Mouse (Mus musculus): ENCODE measurements at regions not wholly inside any gene's neighbourhood (a gene's known extent, or its start where the extent isn't known, plus 50 kb on each side); places are given as distances from the start of the nearest gene placed in this dataset.

- no peak for ATAC-seq (replicated peaks; ENCODE audit: poor library complexity)
Measured at GRCm38 (mm10) chr9:101807249-101807648, 54.4 kb upstream of the 9630041A04Rik start.

DNA sequence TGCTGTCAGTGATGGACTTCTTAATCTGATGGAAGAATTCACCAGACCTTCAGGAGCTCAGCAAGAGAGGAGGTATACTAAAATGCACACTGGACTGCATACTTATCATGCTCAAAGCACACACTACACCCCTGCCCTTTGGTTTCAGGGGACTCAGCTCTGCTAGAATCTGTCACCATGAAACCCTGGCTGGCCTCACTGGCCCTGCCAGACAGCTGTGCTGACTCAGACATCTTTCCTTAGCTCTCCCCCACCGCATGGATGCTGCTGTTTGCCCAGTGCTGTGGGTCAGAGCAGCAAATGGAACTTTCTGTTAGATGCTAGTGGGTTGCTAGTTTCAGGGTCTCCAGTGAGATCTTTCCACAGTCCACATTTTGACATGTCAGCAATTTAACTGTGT, 64.9 kb upstream of the 9630041A04Rik start:
- no peak for ATAC-seq (replicated peaks; ENCODE audit: poor library complexity)

DNA sequence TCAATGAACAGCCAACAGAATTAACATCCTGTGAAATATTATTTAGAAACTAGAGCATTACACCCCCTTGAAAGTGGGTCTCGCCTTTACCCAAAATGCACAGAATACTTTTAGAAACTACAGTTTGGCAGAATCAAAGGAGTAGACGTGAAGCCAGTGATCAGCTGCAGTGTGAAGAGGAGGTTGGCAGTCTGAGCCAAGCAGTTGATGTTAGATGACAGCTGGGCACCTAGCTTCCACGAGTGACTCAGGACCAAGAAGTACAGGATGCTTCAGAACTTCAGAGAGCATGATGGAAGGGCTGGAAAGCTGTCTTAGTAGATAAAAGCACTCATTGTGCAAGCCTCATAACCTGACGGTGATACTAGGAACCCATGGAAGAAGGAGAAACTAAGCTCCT, 65.6 kb upstream of the 9630041A04Rik start:
- no peak for ATAC-seq (replicated peaks; ENCODE audit: poor library complexity)

- ATAC-seq (replicated peaks; ENCODE audit: poor library complexity): no peak
Measured at GRCm38 (mm10) chr9:101795436-101795835, 66.2 kb upstream of the 9630041A04Rik start.

DNA sequence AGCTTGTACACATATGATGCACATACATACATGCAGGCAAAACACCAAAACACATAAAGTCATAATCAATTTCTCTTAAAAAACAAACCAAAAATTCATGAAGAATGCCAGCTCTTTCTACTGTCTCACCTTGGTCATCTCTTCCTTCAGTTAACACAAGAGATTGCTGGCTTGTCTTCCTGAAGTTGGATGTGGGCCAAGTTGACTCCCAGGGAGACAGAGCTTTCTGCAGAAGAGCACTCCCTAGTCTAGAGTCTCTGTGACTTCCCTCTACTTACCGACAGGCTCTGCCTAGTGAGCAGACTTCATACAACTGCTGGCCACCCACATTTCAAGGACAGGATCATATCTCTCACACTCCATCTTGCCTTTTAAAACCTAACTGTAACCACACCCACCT, 70.7 kb upstream of the 9630041A04Rik start:
- ATAC-seq (replicated peaks; ENCODE audit: poor library complexity): no peak

- no peak for ATAC-seq (replicated peaks; ENCODE audit: poor library complexity)
Measured at GRCm38 (mm10) chr9:101740949-101741605, 120.6 kb upstream of the 9630041A04Rik start.

- ATAC-seq (replicated peaks; ENCODE audit: poor library complexity): no peak
Measured at GRCm38 (mm10) chr9:101739322-101739721, 122.3 kb upstream of the 9630041A04Rik start.

GRCm38 (mm10) chr9:101734271-101734670, 127.4 kb upstream of the 9630041A04Rik start:
- no peak for ATAC-seq (replicated peaks; ENCODE audit: poor library complexity)

DNA sequence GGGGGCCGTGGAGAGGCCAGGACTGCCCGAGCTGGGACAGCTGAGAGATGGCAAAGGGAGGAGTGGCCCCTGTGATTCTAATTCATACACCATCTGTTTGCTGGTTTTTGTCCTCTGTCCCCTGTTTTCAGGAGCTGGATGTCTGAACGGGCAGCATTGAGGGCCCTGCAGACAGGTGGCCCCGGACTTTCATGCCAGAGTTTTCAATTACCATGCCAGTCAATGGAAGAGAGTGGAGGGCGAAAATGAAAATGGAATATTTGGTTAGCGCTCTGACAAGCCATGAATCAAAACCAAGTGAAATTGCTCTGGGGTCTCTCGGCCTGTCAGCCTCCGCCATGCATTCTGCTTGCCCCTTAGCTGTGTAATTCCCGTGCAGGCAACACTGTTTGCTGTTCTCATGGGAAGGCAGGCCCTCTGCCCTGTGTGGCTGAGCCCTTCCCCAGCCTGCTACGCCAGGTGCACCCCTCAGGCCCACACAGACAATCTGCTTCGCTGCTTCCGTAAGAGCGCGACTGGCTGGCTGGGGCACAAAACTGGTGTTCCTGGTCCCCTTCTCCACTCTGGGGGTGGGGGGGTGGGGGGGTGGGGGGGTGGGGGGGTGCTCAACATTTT, 127.9 kb upstream of the 9630041A04Rik start:
- ATAC-seq (replicated peaks; ENCODE audit: poor library complexity): no peak

DNA sequence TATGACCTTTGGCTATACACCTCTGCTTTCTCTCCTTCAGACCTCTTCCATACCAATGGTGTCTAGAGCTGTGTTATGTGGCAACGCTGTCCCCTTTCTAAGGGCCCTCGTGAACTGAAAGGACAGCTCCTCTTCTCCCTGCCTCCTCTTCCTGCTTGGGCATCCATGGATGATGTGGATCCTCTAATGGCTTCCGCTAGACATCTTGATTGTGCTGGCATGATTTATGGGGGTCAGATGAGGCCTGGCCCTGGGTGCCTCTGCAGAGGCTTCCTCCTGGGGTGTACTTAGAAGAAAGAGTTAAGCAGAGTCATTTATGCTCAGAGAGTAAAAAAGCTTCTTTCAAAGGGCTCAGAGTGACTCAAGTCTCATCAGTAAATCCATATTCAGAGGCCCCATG, 131.5 kb upstream of the 9630041A04Rik start:
- no peak for ATAC-seq (replicated peaks; ENCODE audit: poor library complexity)

GRCm38 (mm10) chr9:101717911-101718310, 143.7 kb upstream of the 9630041A04Rik start:
- no peak for ATAC-seq (replicated peaks; ENCODE audit: poor library complexity)

GRCm38 (mm10) chr9:101716326-101716725, 145.3 kb upstream of the 9630041A04Rik start:
- no peak for ATAC-seq (replicated peaks; ENCODE audit: poor library complexity)

GRCm38 (mm10) chr9:101714805-101715204, 146.8 kb upstream of the 9630041A04Rik start:
- no peak for ATAC-seq (replicated peaks; ENCODE audit: poor library complexity)

DNA sequence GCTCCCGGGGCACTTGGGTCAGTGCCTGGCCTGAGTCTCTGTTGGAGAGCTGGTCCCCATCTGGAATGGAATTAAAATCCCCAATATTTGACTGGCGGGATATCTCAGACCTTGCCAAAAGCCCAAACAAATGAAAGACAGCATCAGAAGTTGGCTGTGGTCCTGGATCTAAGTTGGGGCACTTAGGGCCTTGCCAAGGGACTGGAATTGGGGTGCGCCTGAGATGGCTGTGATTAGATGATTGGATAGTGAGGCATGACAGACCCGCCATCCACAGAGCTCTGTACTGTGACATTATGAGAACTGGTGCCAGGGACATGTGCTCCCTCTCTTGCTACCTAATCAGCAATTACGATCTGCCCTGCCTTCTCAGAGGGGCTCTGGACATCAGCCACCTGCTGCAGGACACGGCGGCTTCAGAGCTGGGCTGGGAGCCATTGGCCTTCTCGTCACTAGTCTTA, 151.0 kb upstream of the 9630041A04Rik start:
- ATAC-seq (replicated peaks; ENCODE audit: poor library complexity): no peak

- ATAC-seq (replicated peaks; ENCODE audit: poor library complexity): no peak
Measured at GRCm38 (mm10) chr9:101700368-101700767, 161.3 kb upstream of the 9630041A04Rik start.

DNA sequence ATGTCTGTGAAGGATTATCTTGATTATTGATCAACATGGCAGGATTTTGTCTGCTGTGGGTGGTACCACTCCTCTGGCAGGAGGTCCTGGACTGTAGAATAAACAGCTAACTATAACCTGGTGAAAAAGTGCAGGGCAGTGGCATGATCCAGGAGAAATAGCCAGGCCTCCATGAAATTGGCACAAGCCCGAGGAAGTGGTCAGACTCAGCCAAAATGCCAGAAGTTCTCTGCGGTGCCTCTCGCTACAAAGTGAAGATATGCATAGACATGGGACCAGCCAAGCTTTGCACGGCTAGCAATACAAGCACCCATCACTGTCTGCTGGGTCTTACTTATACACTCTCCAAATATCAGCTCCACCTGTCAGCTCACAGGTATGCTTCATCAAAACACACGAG, 167.6 kb upstream of the 9630041A04Rik start:
- no peak for ATAC-seq (replicated peaks; ENCODE audit: poor library complexity)

DNA sequence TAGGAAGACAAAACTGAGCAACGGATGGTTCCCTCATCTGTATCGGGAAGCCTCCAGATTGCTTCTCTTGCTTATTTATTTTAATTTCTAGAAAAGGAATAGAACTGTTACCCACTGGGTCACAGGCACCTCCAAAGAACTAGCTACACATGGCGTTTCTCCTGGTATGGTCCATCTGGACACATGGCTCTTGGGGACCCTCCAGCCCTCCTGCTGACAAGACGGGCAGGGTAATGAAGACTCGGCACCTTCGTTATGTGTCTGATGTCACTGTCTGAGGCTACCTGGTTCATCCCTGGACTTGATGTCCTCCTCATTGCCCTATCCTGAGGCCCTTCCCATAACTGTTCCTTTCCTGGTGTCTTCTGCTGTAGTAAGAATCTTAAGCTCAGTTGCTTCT, 170.3 kb upstream of the 9630041A04Rik start:
- ATAC-seq (replicated peaks; ENCODE audit: poor library complexity): no peak

DNA sequence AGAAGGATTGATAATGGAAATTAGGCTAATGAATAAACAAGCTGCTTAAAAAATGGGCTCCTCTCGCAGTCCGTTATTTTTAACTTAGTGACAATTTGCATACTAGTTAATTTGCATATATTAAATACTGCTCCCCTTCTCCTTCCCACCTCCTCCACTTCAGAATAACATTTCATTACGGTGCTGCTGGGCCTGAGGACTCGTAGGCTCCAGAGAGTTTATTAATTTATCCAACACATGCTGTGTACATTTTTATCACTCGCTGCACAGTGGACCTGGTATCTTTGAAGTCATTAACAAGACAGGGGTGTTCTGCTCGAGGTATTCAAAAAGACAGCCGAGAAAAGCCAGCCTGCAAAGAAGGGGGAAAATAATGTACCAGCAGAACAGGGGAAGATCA, 170.7 kb upstream of the 9630041A04Rik start:
- ATAC-seq (replicated peaks; ENCODE audit: poor library complexity): no peak

- no peak for ATAC-seq (replicated peaks; ENCODE audit: poor library complexity)
Measured at GRCm38 (mm10) chr9:101690402-101690861, 171.2 kb upstream of the 9630041A04Rik start.

GRCm38 (mm10) chr9:101689532-101690401, 171.9 kb upstream of the 9630041A04Rik start:
- peak; percentile 85 for ATAC-seq (replicated peaks; ENCODE audit: poor library complexity)

- no peak for ATAC-seq (replicated peaks; ENCODE audit: poor library complexity)
Measured at GRCm38 (mm10) chr9:101687226-101687625, 174.4 kb upstream of the 9630041A04Rik start.

DNA sequence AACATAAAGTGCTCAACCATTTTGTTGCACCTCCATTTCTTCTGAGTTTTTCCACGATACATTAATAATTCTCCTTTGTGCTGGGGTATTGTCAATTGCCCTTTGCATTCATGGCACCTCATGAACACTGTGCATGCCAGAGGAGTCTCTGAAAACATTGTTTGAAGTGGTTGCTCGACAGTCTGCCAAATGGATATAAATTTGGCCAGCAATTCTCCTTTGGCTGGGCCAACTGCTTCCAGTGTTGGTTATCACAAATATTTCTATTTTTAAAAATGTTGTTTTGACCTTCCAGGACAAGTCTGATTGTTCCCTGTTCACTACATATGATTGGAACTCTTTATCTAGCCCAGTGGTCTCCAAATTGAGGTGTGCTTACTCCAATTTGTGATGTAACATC, 184.1 kb upstream of the 9630041A04Rik start:
- no peak for ATAC-seq (replicated peaks; ENCODE audit: poor library complexity)

All from megakaryocyte progenitor cell, adult 5-6 weeks (primary cell).